Mouse (Mus musculus): ENCODE measurements around the gene Rrm2.
A peak's percentile ranks its signal among the peaks of the same experiment; 100 is the strongest.

- no peak for TF ChIP-seq POLR2A (IDR thresholded peaks at IDR 0.05; ENCODE audit: insufficient read depth, low read depth, low read length)
- TF ChIP-seq CTCF (IDR thresholded peaks at IDR 0.05) = peak; percentile 79
- no peak for TF ChIP-seq EP300 (IDR thresholded peaks at IDR 0.05; ENCODE audit: insufficient read depth, low read depth, low read length)
Observed at GRCm38 (mm10) chr12:24709831-24710508, 1.9 kb downstream of the Rrm2 start.
